Mouse (Mus musculus) CD8-positive naive resting alpha-beta T cell, adult 2 months (primary cell): Measurements from ENCODE around the gene Opcml.

Experiments used
- DNase-seq, 2 experiments: peaks; one replicate each; pipeline ENCODE4 v3.0.0; 2022; ENCODE audit warnings: low read depth in 2 of 2, low spot score in 2 of 2

Opcml gene

DNA sequence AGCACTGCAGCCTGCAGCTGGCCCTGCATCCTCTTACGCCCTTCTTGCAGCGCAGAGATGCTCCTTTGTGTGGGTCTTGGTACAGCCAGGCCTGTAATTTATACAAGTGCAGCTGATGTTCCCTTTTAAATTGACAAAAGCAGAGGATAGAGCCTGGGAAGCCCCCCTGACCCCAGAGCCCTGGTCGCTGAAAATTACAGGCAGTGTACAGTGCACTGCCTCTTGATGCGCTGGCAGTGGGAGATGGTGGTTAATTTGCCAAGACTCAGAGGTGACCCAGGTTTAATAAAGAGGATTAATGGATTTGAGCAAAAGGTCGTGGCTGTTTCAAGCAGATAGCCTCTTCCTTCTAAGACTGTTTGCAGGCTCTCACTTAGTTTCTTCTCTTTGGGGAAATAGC lies 39.9 kb downstream of the Opcml start:
- DNase-seq, result no peak

DNA sequence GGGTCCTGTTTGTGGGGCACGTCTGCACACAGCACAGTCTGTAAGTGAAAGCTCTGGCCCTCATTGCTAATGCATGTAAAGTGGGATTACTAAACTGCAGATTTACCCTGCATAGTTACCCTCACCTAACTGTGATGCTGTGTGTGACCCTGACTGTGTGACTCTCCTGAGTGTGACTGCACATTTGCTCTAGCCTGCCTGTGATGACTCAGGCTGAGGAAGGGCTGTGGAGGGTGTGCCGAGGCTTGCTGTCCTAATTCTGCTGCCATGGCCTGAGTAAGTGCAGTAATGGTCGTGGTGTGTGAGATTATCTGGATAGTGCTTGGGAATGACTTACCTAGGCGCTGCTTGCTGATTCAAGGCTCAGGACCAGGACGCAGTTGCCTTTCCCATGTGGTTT lies 52.2 kb downstream of the Opcml start:
- no peak for DNase-seq

DNA sequence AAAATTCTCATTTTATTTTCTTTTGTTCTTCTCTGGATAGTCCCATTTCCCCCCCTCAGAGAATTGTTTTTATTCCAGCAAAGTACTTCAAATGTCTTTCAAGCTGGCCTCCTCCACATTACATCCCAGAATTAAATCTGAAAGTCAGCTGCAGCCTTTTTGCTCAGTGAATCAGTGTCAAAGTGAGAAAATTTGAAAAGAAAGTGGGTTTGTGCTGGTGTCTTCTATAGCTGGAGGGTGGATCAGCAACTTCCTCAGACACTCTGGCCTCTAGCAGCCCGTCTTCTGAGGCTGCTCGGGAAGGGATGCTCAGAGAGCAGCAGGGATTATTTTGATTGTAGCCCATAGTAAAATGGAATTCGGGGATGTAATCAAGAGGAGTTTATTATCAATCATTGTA lies 81.0 kb downstream of the Opcml start:
- DNase-seq, result no peak

DNA sequence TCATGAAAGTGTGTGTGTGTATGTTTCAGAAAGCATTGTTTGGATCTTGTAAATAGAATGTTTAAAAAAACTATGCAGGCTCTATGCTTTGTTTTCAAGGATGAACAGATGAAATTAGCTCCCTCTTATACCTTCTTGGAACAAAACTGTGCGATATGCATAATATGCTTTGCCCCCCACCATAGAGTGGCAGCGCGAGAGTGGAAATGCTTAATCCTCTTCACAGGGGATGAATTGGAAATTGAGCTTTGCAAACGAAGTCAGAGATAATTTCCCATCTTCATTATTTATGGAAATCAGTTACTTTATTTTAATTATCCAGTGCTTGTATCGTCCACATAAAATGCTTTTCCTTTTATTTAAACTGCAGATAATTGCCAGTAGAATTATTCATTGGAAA lies 99.1 kb downstream of the Opcml start:
- no peak for DNase-seq

DNA sequence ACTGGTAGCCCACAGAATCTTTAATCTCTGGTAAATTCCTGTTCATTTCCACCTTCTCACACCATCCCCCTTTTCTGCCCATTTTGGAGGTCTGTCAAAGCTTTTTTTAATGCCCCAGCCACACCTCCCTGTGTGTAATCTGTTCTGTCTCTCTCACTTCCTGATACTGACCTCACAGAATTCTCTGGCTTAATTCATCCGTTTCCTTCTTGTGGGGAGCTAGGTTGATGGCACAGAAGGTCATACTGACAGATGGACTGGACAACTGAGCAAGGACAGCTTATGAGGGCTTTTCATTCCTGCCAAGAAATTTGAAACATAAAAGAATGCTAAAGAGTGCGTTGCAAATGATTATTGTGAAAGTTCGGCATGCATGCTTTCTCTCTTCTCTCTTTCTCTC lies 126.7 kb downstream of the Opcml start:
- no peak for DNase-seq

DNA sequence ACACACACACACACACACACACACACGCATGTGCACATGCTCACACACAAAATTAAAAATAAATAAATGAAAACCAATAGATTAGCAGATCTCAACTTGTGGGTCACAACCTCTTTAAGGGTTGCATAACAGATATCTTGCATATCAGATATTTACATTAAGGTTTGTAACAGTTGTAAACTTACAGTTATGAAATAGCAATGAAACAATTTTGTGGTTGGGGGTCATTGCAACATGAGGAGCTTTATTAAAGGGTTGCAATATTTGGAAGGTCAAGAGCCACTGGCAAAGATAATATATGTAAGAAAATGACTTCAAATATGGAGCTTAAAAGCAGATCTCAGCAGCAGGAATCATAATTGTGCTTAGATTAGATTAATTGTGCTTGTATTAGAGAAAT lies 132.9 kb downstream of the Opcml start:
- no peak for DNase-seq

DNA sequence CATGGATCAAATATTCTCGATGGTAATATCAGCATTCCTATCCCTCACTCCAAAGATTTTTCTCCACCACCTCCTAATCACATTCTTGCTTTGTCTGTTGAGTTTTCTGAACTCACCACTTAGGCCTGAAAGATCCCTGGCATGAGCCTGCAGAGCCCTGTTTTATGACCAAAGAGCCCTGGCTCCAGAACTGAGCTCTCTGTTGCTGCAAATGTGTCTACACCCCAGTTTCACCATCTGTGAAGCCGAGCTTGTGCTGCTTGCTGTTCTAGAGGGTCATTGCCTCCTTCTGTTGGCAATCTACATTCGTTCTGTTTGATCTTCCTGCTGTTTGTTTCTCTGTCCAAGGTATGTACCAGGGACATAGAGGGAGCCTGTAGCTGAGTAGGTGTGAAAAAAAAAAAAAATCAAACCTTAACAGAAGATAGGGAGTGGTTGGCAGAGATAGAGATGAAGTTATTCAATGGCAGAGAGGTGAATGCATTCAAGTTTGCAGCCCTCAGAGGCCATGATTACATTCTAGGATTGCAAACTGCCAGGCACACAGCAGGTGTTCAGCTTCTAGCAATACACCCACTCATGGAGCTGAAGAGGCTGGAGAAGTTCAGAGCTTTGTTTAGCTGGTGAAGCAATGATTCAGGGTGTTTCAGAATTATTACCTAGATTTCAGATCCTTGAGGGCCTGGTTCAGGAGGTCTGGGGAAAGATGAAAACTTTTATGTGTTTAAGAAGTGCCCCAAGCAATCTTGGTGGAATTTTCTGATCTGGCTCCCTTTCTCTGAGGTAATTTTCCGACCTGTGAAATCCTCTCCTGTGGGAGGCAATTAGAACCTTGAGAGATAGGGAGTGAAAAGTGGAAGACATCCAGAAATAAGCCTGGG lies 133.6 kb downstream of the Opcml start:
- no peak for DNase-seq

DNA sequence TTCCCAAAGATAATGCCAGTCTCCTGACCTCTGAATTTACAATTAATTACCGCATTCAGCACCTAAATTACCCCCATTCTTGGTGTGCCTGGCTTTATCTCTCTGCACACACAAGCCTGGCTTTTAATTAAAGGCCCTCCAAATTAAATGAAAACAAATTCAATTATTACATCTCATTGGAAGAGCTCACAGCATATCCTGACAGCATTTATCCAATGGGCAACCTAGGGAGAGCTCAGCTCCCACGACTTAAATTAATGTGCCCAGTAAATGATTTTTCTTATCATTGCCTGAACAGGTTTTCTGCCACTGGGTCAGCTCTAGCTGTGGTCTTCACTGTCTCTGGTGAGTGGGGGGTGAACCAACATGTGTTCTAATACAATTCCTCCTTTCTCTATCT lies 135.1 kb downstream of the Opcml start:
- no peak for DNase-seq

DNA sequence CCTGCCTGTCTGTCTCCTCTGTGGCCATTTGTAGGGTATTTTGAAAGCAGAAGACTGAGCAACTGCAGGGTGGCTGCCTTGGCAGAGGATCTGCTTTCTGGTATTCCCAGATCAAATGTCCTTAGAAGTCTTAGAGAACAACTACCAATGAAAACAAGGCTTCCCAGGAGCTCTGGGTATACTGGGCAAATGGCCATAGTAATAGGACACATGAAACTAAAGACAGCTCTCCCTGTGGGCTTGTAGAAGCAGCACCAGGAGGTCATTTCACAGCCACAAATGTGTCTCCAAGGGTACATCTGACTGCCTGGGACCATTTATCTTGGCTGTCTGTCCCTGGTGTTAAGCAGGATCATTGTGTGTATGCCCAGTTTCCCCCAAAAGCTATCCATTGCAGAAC lies 146.7 kb downstream of the Opcml start:
- DNase-seq, result no peak

DNA sequence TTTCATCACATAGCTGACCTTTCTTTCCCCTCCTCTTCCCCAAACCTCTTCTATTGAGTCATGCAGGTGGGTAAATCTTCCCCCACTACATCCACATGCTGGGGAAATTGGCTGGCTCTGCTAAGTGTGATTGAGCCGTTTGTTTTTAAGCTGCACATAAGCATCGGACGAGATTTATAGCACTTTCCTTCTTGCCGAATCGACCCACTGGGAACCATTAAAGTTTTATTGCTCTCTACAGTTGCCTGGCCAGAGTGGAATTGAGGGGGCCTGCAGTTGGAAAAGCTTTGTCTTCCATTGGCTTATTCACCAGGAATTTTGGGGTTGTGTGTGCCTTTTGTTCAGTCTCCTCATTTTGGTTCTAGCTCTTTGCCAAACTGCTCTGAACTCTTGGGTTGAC lies 147.1 kb downstream of the Opcml start:
- DNase-seq, result no peak

DNA sequence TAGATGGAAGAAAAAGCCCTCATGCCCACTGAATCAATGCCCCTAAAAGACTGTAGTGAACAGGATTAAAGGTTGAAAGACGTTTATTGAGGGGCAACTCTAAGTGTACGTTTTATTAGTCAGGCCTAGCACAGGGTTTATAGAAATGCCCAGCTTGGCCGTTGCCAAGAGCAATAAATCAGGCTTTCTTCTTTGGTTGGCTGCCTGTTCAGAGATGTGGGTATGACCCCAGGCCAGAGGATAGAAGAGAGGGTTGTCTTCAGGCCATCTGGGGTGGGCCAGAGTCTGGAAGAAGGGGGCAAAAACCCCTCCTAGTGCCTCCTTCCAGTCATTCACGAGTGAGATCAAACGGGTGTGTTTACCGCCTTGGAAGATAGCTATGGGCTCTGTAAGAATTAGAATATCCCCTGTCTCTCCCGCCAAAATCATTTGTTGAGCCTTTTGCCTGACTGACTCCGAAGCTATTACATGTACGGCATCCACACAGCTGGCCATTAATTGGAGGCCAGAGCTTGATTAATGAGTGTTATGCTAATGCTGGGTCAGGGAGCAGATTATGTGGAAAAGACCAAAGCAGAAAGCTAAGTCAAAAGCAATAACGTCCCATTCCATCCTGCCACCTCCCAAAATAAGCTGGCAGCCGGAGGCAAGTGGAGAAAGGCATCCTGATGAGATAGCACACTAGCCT lies 154.9 kb downstream of the Opcml start:
- no peak for DNase-seq

DNA sequence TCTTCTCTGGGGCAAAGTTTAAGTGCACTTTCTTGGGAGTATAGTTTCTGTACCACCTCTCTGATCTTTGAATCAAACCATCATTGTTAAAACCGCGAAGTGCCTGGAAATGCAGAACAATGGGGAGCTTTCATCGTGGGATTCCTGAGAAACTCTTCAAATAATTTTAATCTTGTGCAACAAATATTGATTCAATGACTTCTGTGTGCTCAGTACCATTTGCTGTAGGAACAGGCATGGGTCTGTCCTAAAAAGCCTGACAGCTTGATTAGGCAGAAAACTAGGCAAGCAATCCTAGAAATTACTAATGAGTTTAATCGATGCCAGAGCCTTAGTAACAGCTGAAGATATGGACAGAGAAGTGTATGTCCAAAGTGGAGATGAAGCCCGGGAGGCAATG lies 160.5 kb downstream of the Opcml start:
- no peak for DNase-seq

DNA sequence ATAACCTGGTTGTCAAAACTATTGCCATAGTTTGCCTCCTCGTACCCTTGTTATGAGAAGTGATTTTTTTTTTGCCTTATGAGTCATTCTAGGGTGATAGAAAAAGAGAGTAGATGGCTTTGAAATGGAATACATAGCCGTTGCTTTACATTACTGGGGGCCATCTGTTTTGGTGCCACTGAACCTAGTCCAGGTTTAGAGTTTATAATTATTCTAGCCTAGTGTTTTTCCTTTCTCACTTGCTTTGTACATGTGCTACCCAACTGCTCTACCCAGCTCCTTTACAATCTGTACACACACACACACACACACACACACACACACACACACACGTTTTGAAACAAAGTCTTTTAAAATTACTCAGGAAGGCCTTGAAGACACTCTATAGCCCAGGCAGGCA lies 171.1 kb downstream of the Opcml start:
- DNase-seq, result no peak

DNA sequence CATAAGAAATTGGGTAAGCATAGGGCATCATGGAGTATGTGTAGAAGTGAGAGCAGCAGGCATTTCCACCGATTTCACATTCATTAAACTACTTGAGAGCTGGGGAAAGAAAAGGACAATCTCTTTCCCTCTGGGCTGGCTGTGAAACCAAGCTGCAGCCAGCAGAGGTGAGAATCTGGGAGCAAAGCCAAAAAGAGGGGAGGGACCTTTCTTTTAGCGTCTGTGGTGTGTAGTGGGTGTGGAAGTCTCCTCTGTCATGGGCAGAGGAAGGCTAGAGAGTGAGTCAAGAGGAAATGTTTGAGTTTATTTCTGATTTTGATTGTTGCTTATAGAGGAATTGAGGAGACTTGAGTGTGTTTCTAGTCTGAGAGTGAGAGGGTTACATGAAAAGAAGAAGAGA lies 172.8 kb downstream of the Opcml start:
- DNase-seq, result no peak

DNA sequence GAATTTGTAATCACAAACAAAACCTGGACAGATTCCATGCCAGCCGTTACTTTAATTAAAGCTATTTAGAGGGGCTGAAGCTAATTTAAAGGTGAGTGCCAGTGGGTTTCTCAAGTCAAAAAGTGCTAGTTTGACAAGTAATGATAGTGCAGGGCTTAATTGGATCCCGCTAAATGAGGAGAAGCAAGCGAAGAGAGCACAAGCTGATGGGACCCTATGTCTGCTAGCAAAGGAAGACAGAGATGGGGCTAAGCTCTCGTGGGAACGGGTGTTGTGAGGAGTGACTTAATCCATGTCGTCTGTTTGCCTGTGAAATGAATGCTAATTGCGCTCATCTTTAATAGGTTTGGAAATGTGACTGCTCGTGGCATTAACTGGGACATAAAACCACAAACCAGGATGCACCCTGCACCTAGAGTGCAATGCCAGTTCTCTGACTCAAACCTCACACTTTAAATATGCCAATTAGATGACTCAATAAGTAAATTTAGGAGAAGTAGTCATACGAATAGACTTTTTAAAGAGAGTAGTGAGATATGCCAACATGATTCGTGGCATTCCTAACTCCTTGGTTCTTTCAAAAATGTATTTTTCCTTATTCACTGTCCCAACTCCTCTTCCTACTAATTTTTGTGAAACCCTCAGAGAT lies 174.5 kb downstream of the Opcml start:
- DNase-seq, result no peak

DNA sequence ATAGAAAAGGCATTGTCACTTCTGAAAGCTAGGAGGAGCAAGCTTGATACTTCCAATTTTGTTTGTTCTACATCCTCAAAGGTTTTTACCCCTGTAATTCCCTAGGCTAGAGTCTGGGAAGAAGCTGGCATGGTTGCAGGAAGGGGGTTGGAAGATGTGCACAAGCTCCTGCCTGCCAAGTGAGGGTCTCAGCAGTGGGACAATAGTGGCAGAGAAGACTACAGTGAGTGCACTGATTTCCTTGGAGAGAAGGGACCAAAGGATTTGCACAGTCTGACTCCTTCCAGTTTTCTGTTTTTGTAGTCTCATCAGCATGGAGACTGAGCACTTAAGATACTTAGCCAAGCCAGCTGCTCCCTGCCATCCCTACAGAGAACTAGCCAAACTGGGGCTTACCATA lies 177.7 kb downstream of the Opcml start:
- DNase-seq, result no peak

DNA sequence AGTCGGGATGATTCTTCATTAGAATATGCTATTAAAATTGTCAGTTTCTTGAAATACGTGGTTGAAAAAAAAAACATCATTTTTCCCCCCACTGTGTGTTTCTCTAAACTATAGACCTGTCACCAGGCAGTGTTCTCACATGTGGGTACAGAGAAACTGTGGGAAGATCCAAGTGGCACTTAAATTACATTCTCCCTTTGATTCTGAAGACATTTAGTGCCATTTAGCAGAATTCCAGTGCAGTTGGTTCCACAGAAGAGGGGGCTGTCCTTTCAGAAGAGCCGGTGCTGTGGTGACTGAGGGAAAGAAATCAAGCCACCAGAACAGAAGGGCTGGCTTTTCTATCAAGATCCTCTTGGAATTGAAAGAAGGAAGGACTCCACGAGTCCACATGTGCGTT lies 181.7 kb downstream of the Opcml start:
- DNase-seq, result no peak

DNA sequence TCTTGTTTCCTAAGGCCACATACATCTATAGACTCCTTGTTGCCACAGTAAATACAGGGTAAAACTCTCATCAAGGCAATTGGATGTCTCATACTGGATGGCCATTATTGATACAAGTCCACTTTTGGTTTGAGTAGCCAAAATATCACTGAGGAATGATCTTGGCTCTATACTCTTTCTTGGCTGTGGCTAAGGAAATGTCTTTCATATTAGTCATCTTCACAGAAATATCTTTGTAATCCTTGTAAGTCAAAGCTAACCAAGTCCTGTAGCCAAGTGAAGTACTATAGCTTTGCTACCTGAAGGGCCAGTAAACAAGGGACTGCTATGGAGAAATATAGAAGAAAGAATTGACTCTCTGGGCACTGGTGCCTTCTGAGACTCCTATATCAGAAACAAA lies 192.0 kb downstream of the Opcml start:
- no peak for DNase-seq

DNA sequence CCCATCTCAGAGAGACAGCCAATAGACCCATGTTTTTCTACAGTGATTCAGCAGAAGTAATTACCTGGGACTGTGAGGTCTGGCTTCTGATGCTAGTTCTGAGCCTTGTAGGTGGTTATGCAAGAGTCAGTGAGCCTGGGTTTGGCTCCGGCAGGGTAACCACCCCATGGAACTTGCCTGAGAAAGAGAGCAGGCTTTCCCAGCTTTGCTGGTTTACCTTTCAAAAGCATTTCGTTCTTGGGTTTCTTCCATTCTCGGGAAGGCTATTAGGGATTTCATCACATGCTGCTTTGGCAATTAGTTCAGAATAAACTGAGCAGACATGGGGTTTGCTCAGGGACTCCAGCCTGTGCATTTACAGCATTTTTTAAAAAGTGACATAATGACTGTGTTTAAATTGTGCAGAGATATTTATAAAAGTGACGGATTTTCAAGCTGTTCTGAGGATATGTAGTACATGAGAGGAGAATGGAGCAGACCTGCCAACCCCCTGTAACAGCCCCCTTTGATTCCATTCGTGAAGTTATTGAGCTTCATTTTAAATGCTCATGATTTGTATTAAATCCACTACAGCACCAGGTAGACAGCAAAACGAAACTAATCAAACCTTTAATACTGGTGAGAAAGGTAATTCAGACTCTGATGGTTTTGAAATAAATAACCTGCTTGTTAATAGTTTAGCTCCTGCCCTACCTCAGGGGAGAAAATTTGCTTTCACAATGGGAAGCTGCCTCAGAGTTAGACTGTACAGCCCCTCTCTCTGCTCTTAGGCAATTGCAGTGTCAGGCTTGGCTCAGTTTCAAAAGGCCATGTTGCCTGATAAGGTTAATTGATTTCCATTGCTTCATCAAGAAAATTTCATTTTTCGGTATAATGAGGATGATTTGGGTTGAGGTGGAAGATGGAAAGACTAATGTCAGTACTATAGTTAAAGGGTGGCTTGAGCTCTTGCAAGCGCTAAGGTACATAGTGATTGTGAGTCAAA lies 196.3 kb downstream of the Opcml start:
- no peak for DNase-seq

DNA sequence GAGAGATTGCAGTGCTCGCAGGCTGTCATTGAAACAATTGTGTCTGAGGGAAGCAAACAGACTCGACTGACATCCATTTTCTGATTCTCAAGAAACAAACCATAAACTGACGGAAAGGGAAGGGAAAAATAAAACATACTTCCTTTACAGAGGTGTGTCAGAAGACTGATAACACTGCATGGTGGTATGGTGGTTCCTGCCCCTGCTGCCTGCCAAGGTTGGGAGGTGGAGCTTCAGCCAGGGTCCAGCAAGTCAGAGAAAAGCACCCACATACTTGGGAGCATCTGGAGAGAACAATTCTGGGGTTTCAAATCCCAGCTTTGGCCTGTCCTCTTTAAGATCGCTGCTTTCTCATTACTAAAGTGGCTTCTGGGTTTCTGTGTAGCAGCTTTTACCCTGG lies 201.0 kb downstream of the Opcml start:
- no peak for DNase-seq

DNA sequence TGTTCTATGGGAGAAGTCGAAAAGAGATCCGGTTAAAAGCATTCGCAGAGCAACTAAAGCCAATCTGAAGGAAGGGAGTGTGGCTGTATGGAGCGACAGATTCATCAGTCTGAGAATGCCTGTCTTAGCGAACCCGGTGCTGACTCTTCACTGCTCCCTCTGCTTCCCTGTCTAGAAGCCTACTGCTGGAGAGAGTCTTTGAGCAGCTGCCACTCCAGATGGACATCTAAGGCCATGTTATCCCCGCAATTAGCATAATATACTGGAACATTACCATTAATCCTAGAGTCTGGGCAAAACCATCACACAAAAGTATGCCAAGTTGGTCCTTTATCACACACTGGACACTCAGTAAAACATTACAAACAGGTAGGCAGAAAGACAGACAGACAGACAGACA lies 206.0 kb downstream of the Opcml start:
- DNase-seq, result no peak
